Mouse (Mus musculus): Measurements from ENCODE around the gene Clasrp. TPM values are rescaled to one million over a fixed set of nuclear protein-coding genes. Genes with fewer than 3 reads are reported as not detected.

The Clasrp gene
- 10 to 100 TPM; 79.5 to 81.8 TPM for total RNA-seq (2021)
- long read RNA-seq, transcript Clasrp-201 (21 exons, 2,180 nt) = major isoform, 7 of 52 reads
- long read RNA-seq, partial matches to known transcripts = 5 of 52 reads
- long read RNA-seq, other reads (novel, unspliced or antisense) = 37 of 52 reads

DNA sequence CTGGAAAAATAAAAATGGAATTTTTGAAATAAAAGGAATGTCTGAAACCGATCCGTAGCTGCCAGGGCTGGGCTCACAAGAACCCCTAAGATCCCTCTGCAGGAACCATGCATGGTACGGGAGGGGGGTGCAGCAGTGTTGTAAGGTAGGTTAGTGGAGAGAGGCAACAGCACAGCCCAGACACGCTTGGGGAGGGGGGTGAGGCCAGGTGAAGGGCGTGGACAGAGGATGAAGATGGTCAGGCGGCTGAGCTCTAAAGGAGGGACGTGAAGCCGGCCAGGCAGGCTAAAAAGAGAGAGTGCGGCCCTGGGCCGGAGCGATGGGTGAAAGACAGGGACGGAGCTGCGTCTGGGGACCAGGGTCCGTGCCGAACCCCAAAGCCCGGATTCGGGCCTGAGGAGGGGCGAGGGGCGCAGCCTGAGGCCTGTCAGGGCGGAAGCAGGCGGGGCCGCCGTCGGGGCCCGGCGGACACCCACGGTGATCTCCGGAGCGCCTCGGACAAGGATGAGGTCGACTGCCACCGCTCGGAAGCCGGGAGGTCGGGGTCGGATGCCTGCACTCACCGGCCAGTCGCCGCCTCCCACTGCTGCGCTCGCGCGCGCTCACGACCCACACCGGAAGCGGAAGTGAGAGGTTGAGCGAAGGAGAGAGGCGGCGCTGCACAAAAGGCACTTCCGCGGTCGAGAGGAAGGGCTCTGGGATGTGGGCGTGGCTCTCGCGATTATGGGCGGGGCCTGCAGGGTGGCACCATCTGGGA, at the start of gene Clasrp:
Gene Clasrp (minus strand): TSS at position 638 of the 757 bp plus-strand sequence.
- peak; percentile 92 to 95 for DNase-seq (ENCODE audit: low spot score in 2 of 2)

DNA sequence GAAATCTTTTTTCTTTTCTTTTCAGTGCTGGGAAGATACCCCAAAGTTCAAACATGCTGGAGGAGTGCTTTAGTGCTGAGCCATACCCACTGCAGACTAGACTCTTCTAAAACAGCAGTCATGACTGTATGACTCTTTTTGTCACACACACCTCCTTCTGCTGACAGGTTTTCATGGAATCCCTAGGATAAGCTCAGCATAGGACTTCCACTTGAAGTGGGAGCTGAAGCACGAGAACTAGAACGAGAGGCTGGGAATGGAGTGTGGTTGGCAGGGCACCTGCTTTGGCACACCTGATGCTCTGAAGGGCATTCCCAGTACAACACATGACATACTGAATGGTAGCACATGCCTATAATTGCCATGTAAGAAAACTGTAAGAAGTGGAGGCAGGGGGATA, 48.3 kb upstream of the Clasrp start:
- DNase-seq (ENCODE audit: low spot score in 2 of 2) = no peak

DNA sequence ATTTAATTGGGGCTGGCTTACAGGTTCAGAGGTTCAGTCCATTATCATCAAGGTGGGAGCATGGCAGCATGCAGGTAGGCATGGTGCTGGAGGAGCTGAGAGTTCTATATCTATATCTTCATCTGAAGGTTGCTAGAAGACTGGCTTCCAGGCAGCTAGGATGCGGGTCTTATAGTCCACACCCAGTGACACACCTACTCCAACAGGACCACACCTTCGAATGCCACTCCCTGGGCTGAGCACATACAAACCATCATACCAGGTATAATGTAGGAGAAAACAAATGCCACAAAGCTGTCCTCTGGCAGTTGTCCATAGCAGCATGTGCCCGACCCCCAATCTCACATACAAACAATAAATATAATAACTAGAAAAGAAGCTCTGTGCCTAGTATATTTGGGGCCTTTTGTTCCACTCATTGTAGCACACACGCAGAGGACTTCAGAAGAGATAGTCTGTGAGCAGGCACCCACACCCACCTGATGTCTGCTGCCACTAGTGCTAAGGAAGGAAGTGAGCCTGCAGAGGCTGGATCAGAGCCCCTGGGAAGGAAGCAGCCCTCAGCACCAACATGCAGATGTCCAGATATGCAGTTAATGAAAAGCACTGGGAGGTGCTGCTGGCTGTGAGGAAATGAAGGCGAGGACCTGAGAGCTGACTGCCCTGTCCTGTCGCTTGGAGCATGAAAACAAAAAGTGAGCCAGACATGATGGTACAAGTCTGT, 46.9 kb upstream of the Clasrp start:
- no peak for DNase-seq (ENCODE audit: low spot score in 2 of 2)

DNA sequence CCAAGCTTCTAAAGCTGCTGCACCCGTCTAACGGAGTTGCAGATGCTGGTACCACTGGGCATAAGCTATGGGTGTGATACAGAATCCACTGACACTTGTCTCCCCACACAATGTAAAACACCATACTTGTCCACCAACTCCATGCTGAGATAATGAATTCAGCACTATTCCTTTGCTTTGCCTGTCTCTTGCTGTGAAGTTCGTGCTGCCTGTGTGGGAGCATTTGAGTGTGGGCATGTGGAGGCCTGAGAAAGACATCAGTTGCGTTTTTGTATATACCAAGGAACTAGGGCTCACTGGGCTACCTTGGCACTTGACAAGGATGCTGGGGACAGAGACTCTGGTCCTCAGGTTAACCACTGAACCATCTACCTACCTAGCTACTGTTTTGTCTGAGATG, 36.9 kb upstream of the Clasrp start:
- no peak for DNase-seq (ENCODE audit: low spot score in 2 of 2)

DNA sequence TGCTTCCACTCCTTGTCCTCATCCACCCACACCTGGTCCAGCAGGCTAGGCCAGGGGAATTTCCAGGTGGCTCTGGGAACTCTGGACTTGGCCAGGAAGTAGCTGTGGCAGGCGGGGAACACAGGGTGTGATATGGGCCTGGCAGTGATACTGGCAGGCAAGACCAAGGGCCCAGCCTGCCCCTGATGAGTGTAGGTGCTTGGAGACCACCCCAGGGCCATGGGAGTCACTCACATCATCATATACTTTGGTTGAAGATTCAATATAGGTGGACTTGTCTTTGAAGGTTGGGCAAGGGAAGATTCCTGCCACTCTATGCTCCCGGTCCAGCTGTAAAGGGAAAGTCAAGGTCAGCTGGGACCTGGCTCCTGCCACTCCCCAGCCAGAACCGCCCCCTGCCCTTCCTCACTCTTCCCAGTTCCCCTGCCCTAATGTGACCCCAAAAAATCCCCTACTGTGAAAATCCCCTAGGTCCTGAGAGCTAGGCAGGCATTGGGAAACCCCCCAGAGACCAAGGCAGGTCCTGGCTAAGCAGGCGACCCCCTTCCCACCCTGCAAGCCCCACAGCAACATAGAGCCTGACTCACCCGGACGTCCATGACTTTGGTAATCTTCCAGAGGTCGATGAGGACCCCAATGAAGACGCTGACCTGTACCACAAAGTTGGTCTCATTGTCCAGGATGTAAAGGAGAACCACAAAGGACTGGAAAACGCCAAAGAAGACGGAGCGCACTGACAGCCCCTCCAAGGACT, 31.0 kb upstream of the Clasrp start:
- DNase-seq (ENCODE audit: low spot score in 2 of 2) = no peak

DNA sequence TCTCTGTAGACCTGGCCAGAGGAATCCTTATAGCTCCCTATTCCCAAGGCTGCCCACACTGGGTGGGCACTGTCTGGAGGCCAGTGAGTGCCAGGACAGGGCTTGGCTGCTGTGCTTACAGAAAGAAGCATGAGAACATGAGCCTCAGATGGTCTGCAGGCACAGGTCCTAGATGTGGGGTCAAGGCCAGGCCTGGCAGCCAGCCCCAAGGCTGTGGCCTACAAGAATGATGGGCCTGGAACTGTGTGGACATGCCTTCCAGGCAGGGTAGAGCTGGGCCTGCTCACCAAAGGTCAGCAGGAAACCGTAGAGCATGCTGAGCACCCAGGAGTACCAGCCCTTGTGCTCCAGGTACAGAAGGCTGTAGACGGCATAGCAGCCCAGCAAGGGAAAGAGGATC, 30.3 kb upstream of the Clasrp start:
- no peak for DNase-seq (ENCODE audit: low spot score in 2 of 2)

DNA sequence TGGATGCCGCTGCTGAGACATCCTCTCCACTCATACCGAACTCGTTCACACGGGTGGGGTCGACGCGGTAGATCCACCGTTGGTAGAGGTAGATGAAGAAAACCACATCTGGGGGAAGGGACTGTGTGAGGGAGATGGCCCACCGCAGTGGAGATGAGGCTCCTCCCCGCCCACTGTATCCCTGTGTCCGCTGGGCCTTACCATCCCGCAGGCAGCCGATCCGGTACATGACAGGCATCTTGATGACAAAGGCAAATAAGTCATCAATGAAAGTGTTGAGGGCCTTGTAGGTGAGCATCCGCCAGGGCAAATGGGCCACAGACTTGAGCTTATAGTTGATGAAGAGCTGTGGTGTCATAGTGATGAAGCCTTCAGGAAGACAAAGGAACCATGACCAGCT, 29.6 kb upstream of the Clasrp start:
- no peak for DNase-seq (ENCODE audit: low spot score in 2 of 2)

DNA sequence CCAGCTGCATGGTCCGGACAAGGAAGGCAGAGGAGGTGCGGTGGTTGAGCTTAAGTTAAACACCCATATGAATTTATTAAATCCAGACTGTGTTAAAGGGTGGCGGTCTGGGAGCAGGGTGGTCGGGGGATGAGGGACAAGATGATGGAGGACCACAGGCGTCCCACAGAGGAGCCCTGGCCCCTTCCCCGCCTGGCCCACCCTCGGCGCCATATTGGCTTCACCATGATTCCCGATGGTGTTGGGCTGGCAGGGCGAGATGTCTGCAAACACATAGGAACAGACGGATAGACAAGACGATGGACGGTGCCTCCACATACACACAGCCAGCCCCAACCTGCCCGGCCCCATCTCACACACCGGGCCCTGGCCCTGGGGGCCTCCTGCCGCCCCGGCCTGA, 28.9 kb upstream of the Clasrp start:
- DNase-seq (ENCODE audit: low spot score in 2 of 2) = no peak

DNA sequence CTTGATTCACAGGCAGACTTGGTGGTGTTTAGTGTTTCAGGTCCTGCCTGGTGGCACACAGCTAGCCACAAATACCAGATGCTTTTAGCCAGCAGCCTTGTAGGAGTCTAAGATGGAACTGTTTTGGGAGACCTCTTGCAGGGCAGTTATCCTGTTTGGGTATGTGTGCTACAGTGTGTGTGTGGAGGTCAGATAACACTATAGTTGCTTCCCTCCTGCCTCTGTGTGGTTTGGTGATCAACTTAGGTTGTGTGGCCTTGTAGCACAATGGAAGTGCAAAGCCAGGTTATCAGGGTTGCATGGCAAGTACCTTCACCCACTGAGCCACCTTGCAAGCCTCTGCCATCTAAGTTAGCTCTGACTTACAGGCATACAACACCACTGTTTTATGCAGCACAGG, 28.4 kb upstream of the Clasrp start:
- no peak for DNase-seq (ENCODE audit: low spot score in 2 of 2)

DNA sequence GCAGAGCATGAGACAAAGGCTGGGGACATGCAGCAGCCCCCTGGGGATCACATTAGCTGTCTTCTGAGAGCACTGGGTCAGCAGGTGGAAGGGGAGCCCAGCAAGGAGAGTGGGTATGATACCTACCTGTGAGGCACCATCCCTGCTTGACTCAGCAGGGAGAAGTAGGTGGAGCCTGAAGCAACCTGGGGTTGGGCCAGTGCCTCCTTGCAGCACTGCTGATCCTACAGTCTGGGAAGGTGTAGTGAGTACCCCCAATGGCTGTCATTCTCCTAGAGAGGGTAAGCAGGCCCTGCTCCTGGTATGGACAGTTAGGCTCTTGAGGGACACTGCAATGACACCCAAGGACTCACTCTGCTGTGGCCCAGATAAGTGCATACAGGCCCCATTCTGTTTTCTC, 28.0 kb upstream of the Clasrp start:
- DNase-seq (ENCODE audit: low spot score in 2 of 2) = no peak

DNA sequence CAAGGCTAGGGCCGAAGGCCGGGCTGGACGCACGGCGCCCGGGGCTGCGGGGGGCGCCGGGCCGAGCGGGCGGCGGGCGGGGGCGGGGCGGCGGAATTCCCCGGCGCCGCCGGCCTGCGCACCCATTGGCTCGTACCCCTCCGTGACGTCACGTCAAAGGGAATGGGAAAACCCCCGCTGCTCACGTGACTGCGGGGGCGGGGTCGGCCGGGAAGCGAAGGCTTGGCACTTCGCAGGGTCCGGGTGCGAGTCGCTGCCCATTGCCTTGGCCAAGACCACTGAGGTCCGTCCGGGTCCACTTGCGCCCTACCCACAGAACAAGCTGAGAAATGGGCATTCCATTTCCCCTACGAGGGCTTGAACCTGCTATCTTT, 25.1 kb upstream of the Clasrp start, which contains the start of gene Relb:
Gene Relb (minus strand): TSS at position 78 of the 374 bp plus-strand sequence.
- DNase-seq (ENCODE audit: low spot score in 2 of 2) = peak; percentile 78 to 90

DNA sequence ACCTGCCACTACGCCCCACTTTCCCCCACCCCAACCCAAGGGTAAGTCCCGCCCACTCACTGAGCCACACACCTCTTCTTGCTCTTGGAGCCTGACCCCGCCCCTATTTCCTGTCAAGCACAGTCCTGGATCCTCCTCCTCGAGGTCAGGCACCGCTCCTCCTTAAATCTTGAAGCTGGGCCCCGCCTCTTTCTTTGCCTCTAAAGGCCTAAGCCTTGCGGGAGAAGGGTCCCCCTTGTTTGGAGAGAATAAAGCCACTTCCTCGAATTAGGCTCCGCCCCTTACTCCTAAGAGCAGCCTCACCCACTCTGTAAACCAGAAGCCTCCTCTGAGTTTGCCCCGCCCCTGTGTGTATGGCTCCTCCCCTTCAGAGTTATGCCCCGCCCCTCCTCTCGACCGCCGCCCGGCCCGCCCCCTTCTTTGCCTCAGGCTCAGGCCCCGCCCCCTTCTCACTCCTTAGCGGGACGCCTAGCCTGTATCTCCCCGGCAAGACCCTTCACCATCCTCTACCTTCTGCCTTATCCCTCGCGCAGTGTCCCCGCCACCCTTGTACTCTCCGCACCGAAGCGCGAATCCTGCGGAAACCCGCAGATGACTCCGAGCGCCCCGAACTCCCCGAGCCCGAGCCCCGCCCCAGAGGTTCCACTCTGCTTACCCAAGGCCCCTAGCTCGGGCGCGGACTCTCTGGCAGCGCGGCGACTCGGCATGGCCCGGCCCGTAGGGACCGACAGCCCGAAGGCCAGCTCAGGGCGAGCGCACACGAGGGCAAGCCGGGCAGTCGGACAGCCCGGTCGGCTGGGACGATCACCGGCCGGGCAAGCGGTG, 24.5 kb upstream of the Clasrp start:
- DNase-seq (ENCODE audit: low spot score in 2 of 2) = peak; percentile 81 to 91

DNA sequence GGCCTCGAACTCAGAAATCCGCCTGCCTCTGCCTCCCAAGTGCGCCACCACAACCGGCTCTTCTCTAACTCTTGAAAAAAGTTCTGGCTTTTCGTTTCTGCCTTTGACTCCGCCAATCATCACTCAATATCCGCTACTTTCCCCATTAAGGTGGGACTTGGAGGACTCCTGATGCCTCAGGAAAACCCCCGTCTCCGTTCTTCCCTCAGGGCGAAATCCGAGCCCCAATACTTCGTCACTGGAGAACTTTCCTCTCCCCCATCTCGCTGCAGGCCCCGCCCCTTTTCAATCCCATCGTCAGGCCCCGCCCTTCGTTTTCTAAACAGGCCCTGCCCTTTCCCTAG, 23.9 kb upstream of the Clasrp start:
- DNase-seq (ENCODE audit: low spot score in 2 of 2) = no peak

DNA sequence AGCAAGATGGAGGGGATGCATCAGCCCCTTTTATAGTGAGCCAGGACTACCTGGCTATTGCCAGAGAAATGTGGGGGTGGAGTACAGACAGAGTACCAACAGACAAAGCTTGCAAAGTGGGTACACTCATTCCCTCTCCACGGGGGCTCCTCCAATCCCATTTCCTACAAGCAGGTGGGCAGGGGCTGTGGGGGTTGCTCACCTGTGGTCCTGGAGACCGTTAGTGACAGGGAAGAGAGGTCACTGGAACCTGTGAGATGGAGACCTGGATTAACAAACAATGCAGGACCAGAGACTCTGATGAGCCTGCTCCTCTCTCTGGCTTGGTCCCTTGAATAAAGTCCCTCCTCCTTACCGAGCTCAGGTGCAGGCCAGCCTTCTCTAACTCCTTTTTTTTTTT, 23.4 kb upstream of the Clasrp start:
- no peak for DNase-seq (ENCODE audit: low spot score in 2 of 2)

DNA sequence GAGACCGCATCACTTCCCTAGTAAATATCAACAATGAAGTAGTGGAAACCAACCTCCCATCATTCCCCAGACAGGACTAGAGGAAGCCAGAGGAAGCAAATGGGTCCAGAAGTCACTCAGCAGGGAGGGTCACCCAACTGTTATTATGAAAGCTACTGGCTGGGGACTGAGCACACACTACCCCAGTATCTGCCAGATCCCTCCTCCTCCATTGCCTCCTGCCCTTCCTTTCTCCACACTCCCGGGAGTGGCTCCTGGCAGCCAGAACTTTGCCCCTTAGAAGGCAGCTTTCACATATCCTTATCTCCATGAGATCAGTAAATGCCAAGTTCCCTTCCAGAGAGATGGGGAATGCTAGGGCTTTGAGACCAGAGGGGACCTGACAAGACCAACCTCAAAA, 19.1 kb upstream of the Clasrp start:
- no peak for DNase-seq (ENCODE audit: low spot score in 2 of 2)

DNA sequence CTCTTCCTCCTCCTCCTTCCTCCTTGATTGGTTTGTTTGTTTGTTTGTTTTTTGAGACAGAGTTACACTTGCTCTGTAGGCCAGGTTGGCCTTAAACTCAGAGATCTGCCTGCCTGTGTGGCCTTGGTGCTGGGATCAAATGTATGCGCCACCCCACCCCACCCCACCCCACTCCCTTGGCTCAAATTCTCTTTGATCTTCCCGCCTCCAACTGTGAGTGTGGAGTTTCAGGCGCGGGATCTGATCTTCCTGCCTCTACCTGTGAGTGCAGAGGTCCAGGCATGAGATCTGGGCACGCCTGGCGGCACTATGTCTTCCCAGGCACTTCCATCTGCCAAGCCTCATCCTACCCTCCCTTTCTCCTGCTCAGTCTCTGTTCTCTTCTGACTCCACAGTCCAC, 18.0 kb upstream of the Clasrp start:
- no peak for DNase-seq (ENCODE audit: low spot score in 2 of 2)

DNA sequence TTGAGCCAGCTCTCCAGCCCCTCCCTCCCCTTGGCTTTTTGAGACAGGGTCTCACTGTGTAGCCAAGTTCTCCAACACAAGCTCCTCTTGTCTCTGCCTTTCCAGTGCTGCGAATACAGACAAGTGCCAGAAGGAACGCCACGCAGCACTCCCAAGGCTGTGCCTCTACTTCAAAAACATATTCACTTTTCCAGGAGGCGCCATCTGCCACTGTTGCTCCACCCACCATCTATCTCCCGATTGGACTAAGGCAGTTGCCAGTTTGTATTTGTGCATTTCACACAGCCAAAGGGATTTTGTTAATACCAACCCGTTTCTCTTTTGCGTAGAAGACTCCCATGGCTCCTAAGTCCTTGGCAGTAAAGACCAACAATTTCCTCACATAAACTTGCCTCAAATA, 16.5 kb upstream of the Clasrp start:
- peak; percentile 69 to 87 for DNase-seq (ENCODE audit: low spot score in 2 of 2)

DNA sequence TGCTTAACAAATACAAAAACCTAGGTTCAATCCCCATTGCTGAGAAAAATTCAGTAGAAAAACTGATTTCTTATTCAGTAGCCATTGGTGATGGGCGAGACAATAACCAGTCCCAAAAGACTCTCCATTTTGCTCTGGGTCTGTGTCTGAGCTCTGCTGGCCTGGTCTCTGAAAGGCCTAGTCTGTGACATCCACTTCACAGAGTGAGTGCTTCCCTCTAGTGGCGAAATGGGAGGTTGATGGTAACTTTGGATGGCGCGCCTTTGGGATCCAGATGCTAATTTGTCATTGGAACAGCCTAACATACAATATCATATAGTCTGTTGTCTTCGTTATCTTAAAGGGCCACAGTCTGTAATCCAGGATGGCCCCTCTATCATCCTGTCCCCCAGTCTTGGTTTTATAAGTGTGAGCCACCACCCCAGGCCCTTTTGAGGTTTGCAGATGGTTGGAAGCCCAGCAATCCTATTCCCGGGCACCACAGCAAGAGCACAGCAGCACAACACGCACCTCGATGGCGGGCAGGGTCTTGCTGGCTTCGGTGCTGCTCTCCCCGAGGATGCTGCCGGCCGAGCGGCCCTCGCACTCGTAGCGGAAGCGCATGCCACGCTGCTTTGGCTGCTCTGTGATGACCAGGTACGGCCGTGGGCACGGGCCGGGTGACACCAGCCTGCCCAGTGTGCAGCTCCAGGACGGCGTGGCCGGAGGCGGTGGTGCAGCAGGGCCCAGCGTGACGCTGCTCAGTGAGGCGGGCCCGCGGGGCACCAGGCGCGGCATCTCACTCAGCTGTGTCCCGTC, 14.9 kb upstream of the Clasrp start:
- DNase-seq (ENCODE audit: low spot score in 2 of 2) = peak; percentile 65 to 90

DNA sequence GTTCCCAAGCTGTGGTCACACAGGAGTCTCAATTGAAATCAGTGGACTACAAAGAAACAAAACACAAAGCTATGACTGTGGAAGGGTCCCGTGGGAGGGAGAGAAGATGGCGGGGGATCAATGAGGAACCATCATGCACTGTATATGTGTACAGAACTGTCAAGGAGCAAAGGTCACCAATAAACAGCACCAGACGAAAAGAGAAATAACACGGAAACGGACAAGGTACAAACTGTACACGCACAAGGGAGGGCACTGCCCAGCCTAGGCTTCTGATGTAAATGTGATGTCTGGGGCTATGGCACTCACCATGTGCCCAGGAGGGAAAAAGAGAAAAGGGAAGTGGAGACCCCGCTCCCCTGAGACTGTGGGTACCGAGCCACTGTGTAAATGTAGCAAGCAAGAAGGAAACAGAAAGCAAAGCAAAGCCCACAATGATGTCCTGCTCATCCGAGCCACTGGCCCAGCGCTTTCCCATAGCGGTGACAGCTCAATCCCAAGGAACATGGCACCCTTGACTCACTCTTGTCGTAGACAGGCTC, 10.8 kb upstream of the Clasrp start:
- no peak for DNase-seq (ENCODE audit: low spot score in 2 of 2)

DNA sequence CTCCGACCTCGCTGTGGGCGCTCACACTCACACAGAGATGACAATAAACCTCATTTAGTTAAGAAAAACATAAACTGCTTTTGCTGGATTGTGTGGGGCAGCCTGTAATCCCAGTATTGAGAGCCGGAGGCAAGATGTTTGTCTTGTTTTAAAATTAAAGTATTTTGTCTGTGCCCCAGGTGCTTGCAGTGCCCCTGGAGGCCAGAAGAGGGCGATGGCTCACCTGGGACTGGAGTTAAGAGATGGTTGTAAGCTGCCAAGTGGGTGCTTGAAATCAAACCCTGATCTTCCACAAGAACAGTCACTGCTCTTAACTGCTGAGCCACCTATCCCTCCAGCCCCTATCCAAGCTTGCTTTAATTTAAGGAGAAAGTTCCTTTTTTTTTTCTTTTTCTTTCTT, 6.7 kb upstream of the Clasrp start:
- DNase-seq (ENCODE audit: low spot score in 2 of 2) = no peak
